Mouse (Mus musculus): ENCODE results near the gene Syt16. TPM values are rescaled to one million over a fixed set of nuclear protein-coding genes. Genes with fewer than 3 reads are reported as not detected.

Syt16 gene
- polyA plus RNA-seq, 1 experiment = 16.9 TPM

GRCm38 (mm10) chr12:74105811-74106513, 108.5 kb downstream of the Syt16 start:
- no peak for DNase-seq (ENCODE audit: low spot score)

- no peak for DNase-seq (ENCODE audit: low spot score)
These were observed 111.2 kb downstream of the Syt16 start for GRCm38 (mm10) chr12:74108663-74109081.

DNA sequence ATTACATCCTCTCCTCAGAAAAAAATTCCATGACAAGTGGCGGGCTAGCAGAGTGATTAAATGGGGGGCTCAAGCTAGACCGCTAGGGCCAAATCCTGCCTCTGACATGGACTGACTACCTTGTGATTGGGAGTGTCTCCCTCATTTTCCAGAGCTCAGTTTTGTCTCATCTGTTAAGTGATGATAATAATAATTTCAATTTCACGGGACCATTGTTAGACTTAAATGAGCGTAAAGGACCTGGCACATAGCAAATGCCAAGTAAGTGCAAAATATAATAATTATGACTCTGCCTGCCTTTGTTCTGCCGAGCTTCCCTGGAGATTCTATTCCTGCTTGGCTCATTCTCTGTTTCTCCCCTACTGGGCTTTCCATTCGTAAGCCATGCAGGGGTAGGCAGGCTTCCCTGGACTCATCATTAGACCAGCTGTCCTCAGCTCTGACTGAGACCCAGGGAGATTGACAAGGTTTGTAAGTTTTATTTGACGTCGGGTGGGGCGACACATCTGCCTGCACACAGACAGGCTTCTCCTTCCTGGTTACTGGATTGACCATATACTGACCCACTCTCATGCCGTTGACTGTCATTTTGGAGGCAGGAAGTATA, 112.1 kb downstream of the Syt16 start:
- no peak for DNase-seq (ENCODE audit: low spot score)

DNA sequence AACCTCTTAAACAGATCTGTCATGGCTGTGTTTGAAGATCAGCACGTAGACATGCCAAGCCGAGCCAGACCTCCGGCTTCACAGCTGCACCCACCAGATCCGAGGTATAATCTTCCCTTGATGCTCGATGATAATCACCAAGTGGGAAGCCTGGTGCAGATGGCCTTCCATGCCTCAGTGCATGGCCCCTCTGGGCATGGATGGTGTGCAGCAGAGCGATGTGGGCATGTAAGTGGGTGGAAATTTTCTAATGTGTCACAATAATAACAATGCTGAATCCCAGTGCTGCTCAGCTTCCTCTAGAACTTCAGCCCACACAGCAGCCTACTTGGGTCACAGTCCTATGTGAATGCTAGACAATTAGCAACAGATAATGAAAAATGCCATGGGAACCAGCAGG, 119.4 kb downstream of the Syt16 start:
- no peak for DNase-seq (ENCODE audit: low spot score)

DNA sequence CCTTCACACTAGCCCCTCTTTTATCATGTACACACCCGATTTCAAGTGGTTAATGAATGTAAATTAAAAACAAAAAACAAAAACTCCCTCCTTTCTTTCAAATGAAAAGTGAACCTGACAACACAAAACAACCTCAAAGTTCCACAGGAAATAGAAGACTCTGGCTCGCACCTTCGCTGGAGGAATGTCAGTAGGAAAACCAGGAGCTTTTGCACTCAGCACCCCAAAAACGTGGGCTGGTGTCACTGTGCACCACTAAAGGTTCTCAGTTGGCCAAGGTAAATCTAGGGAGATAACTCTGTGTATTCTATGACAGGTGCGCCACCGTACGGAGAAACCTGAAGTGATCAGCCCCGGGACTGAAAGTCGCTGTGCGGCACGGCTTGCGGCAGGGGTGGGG, 128.3 kb downstream of the Syt16 start:
- no peak for DNase-seq (ENCODE audit: low spot score)

GRCm38 (mm10) chr12:74128229-74128628, 130.8 kb downstream of the Syt16 start:
- DNase-seq (ENCODE audit: low spot score) = no peak

DNA sequence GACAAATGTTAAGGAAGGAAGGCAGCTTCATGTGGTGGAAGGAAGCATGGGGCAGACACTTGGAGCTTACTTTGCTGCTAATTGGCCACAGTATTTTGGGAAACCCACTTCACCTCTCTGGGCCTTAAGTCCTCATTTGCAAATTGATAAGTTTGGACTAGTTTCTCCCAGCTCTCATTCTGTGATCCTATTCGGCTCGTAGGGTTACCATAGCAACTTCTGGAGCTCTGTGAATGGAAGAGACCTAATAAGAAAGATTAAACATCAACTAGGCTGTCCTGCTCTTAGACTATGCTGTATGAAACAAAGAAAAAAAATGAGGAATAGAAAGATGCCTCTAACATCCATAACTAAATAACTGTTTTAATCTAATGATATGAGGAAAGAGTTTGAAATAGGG, 134.3 kb downstream of the Syt16 start:
- no peak for DNase-seq (ENCODE audit: low spot score)

GRCm38 (mm10) chr12:74142147-74142546, 144.7 kb downstream of the Syt16 start:
- no peak for DNase-seq (ENCODE audit: low spot score)

- no peak for DNase-seq (ENCODE audit: low spot score)
These were observed 146.9 kb downstream of the Syt16 start for GRCm38 (mm10) chr12:74144385-74144784.

- no peak for DNase-seq (ENCODE audit: low spot score)
These were observed 163.3 kb downstream of the Syt16 start for GRCm38 (mm10) chr12:74160791-74161190.

DNA sequence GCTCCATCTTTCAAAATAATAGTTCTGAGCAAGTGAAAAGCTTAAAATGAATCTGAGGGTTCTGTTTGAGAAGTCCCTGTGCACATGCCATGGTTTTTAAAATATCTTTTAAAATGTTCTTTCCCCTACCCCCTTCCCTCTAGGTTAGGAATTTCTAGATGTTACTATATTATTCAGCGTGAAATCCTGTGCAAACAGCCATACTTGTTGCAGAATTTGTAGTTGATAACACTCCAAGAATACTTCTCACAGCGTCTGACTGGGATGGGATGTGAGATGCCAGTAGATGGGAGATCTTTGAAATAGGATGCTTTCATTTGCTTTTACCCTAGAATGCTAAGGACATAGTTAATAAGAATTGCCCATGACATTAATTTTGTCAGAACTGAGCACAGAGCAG, 165.6 kb downstream of the Syt16 start:
- DNase-seq (ENCODE audit: low spot score) = no peak

GRCm38 (mm10) chr12:74171257-74171656, 173.8 kb downstream of the Syt16 start:
- DNase-seq (ENCODE audit: low spot score) = no peak

GRCm38 (mm10) chr12:74173902-74174301, 176.4 kb downstream of the Syt16 start:
- no peak for DNase-seq (ENCODE audit: low spot score)

- DNase-seq (ENCODE audit: low spot score) = no peak
These were observed 187.1 kb downstream of the Syt16 start for GRCm38 (mm10) chr12:74184596-74184995.

- DNase-seq (ENCODE audit: low spot score) = no peak
These were observed 190.9 kb downstream of the Syt16 start for GRCm38 (mm10) chr12:74188243-74188785.

DNA sequence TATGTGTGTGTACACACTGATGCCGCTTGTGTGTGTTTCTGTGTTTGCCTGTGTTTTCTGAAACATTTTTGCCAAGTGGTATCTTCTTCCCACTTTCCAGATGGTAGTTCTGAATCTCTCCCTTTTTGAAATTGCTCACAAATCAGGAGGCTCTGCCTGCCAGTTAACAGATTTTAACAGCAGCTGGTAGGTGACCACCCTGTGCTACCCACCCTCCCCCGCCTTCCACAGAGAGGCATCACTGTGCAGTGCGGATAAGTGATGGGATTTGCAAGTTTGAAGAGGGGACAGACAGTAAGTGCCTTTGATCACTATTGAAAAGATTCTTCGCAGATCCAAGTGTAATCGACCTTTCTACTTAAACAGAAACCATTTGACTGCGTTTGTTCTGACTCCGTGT, 191.4 kb downstream of the Syt16 start:
- no peak for DNase-seq (ENCODE audit: low spot score)

- DNase-seq (ENCODE audit: low spot score) = no peak
These were observed 192.4 kb downstream of the Syt16 start for GRCm38 (mm10) chr12:74189840-74190239.

DNA sequence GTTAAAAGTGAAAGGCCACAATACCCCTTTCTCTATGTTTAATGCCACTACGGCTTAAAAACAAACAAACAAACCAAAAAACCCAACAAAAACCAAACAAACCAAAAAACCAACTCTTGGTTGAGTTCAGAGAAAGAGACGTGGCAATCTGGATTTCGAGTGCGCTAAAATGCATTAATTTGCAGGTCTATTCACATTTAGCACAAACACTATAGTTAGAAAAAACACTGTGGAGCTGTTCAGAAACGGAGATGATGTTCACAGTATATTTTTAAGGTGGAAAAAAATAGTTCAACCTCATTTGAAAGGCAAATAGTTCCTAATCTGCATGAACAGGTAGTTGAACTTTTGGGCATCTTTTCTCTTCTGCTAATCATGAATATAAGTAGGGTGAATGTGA, 192.8 kb downstream of the Syt16 start:
- DNase-seq (ENCODE audit: low spot score) = no peak

DNA sequence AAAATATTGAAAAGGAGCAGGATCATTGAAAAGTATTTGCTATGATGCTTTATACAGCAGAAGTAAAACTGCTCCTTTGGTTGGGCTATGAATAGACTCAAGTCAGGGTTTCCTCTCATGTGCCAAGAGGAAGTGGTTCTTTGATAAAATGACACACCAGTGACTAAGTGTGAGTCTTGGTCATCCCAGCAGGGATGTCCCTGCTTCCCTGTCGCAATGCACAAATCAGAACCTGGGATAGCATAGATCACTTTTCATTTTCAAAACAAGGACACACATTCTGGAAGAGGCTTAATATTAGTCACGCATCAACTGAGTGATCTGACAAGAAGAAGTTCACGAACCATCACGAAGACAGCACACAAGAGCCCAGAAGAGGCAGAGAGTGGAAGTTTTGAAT, 195.1 kb downstream of the Syt16 start:
- DNase-seq (ENCODE audit: low spot score) = no peak

- no peak for DNase-seq (ENCODE audit: low spot score)
These were observed 203.9 kb downstream of the Syt16 start for GRCm38 (mm10) chr12:74201410-74201809.

- no peak for DNase-seq (ENCODE audit: low spot score)
These were observed 205.1 kb downstream of the Syt16 start for GRCm38 (mm10) chr12:74202431-74203042.

DNA sequence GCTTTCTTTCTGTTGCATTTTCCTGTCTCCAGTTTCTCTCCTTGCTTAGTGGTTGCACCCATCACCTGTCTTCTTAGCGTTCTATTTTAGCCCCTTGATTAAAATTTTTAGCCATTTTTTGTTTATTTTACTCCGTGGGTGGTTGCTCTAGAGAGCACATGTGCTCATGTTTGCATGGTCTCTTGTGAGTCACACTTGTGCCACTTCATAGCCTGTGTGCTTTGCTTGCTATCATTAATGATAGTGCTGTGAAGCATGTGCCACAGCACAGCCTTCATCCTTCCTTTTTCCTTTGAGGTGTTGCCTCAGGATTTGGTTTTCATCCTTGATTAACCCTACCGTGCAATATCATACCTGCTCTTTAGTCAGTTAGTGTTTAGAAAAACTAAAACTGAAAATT, 214.7 kb downstream of the Syt16 start:
- DNase-seq (ENCODE audit: low spot score) = no peak
